Mouse (Mus musculus) lung, adult 2 months (tissue): Measurements from ENCODE around the gene Klhl40.

Experiments used
- CTCF ChIP-seq: fragments of 200-500 bp; IDR thresholded peaks from 2 replicates; pipeline ENCODE4 v1.5.1; 2011; ENCODE audit warnings: mild to moderate bottlenecking, low read length, control low read depth; ENCODE audit not compliant: insufficient read depth
- POLR2A ChIP-seq: fragments of 200-500 bp; IDR thresholded peaks from 2 replicates; pipeline ENCODE4 v1.6.1; 2011; ENCODE audit warnings: low read depth, mild to moderate bottlenecking, control low read depth, low read length, borderline replicate concordance; ENCODE audit errors: extremely low read depth

DNA sequence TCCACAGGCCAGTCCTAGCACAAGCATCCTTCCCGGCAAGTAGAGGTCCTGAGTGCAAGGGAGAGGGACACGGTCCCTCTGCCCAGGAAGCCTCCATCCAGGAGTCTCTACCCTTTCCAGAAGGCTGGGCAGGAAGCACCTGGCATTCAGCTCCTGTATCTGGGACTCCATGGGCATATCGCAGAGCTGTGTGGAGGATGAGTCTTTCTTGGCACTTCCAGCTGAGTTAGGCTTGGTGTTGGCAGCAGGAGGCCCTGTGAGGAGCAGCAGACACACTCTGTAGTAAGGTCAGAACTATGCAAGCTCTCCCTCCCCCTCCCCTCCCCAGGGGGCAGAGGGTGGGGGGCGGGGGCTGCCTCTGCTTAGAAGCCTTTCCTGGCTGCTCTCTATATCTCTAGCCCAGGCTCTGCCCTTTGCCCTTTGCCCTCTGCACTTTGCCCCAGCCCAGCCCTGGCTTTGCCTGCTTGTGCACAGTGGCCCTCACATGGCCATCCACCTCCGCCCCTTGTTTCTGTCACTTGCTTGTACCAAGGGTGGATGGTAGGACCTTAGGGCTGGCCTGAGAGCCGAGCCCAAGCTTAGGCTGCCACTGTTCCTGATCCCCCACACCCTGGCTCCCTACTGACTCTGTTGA, 21.6 kb downstream of the Klhl40 start:
- no peak for TF ChIP-seq CTCF
- TF ChIP-seq POLR2A, result no peak
